Mouse (Mus musculus): ENCODE measurements around the gene Map2k4. TPM values are rescaled to one million over a fixed set of nuclear protein-coding genes. Genes with fewer than 3 reads are reported as not detected.

Gene Map2k4
- polyA plus RNA-seq, 1 experiment from 2014 or later, result 61.0 TPM

DNA sequence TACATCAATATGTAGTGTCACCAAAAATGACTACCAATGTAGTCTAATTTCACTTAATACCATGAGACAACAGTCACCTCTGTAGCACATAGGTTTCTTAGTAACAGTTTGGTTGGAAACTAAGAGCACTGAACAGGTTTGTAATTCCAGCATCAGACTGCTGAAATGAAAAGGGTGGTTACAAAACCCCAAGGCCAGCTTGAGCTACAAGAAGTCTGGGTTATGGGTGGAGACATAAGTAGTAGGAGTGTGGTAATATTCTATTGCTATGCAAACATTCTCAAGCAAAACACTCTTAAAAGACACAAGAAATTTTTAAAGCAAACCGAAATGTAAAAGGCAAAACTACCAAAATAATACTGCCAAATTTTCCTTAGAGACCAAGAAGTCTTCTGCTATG, 16.6 kb downstream of the Map2k4 start:
- H3K4me3 ChIP-seq, result no peak overlapping the region
- WGBS, result 81% methylated on average over 1 of the region's 1 CpGs
- no peak overlapping the region for H3K4me2 ChIP-seq
- no peak overlapping the region for H3K9ac ChIP-seq
- no peak for ATAC-seq (ENCODE audit: borderline replicate concordance, extremely low read depth, low FRiP score, low TSS enrichment)
- no peak overlapping the region for H3K27ac ChIP-seq
- H3K9me3 ChIP-seq, result no peaks in the 10 kb centered on the region
- no peaks in the 10 kb centered on the region for H3K27me3 ChIP-seq
- H3K36me3 ChIP-seq, result no peaks in the 10 kb centered on the region
- peaks cover 18% of the 10 kb centered on the region for H3K4me1 ChIP-seq

GRCm38 (mm10) chr11:65769990-65770389, 18.1 kb downstream of the Map2k4 start:
- Histone ChIP-seq H3K9ac (no peak overlapping the region), H3K9me3 (no peaks in the 10 kb centered on the region), H3K4me2 (no peak overlapping the region), H3K27ac (no peak overlapping the region), H3K36me3 (no peaks in the 10 kb centered on the region), H3K27me3 (no peaks in the 10 kb centered on the region), H3K4me1 (peaks cover 18% of the 10 kb centered on the region), H3K4me3 (no peak overlapping the region)
- ATAC-seq (ENCODE audit: borderline replicate concordance, extremely low read depth, low FRiP score, low TSS enrichment), result no peak
- WGBS, result 58% methylated on average over 5 of the region's 5 CpGs

DNA sequence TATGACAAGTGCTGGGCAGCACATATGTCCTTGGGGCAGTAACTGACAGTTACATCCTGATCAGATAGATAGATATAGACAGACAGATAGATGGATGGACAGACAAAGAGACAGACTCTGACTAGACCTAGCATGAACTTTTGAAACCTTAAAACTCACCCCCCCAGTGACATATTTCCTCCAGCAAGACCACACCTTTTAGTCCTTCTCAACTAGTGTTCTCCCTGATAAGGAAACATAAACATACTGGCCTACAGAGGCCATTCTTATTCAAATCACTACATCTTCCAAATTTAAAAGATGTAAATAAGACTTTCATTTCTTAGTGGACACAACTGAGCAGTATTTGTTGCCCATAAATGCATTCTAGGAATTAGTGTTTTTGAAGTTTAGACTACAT, 19.7 kb downstream of the Map2k4 start:
- H3K36me3 ChIP-seq, result no peaks in the 10 kb centered on the region
- H3K4me2 ChIP-seq, result no peak overlapping the region
- H3K27me3 ChIP-seq, result no peaks in the 10 kb centered on the region
- no peak overlapping the region for H3K27ac ChIP-seq
- peaks cover 12% of the 10 kb centered on the region; the same call in 1 of the 2 replicates for H3K4me1 ChIP-seq
- ATAC-seq (ENCODE audit: borderline replicate concordance, extremely low read depth, low FRiP score, low TSS enrichment), result no peak
- H3K9me3 ChIP-seq, result no peaks in the 10 kb centered on the region
- no peak overlapping the region for H3K9ac ChIP-seq
- no peak overlapping the region for H3K4me3 ChIP-seq

GRCm38 (mm10) chr11:65760912-65761311, 27.2 kb downstream of the Map2k4 start:
- 85% methylated on average over 2 of the region's 2 CpGs for WGBS
- no peaks in the 10 kb centered on the region for H3K9me3 ChIP-seq
- H3K27me3 ChIP-seq, result no peaks in the 10 kb centered on the region
- H3K4me1 ChIP-seq, result no peaks in the 10 kb centered on the region
- no peak overlapping the region for H3K9ac ChIP-seq
- H3K27ac ChIP-seq, result no peak overlapping the region
- no peak overlapping the region for H3K4me2 ChIP-seq
- no peak overlapping the region for H3K4me3 ChIP-seq
- H3K36me3 ChIP-seq, result no peaks in the 10 kb centered on the region
- no peak for ATAC-seq (ENCODE audit: borderline replicate concordance, extremely low read depth, low FRiP score, low TSS enrichment)

DNA sequence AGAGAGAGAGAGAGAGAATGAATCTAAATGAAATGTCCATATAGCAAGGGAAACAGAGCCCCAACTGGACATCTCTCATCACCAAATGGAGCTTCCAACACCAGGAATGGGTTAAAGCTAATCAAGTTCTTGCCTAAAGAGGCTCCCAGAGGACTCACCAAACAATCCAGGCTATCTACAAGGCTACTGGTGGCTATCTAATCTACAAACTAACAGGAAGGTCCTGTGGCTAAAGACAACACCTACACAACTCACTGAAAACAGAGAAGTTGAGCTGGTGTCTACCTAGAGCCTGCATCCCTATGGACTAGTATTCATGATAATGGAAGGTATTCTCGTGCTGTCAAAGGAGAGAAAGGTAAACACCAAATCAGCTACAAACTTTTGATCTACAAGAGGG, 28.7 kb downstream of the Map2k4 start:
- Histone ChIP-seq H3K27ac (no peak overlapping the region), H3K4me1 (no peaks in the 10 kb centered on the region), H3K9me3 (no peaks in the 10 kb centered on the region), H3K4me2 (no peak overlapping the region), H3K4me3 (no peak overlapping the region), H3K27me3 (no peaks in the 10 kb centered on the region), H3K36me3 (peaks cover 3% of the 10 kb centered on the region; the same call in 1 of the 2 replicates), H3K9ac (no peak overlapping the region)
- ATAC-seq (ENCODE audit: borderline replicate concordance, extremely low read depth, low FRiP score, low TSS enrichment), result no peak
- WGBS, result 91% methylated on average over 1 of the region's 1 CpGs

DNA sequence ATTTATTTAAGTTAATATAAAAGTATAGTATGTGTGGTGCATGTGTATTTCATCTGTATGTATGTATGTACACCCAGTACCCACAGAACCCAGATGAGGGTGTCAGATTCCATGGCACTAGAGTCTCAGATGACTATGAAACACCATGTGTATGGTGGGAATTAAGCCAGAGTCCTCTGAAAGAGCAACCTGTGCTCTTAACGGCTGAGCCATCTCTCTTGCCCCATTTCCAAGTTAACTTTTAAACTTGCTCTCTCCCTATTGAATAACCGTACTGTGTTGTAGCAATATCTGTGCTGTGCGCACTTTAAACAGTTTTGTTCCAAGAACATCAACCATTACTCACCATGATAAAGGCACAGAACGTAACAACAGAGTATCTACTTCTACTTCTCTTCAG, 33.9 kb downstream of the Map2k4 start:
- H3K4me2 ChIP-seq, result no peak overlapping the region
- H3K27ac ChIP-seq, result no peak overlapping the region
- H3K9ac ChIP-seq, result no peak overlapping the region
- WGBS, result 82% methylated on average over 4 of the region's 4 CpGs
- no peaks in the 10 kb centered on the region for H3K27me3 ChIP-seq
- no peaks in the 10 kb centered on the region for H3K4me1 ChIP-seq
- no peaks in the 10 kb centered on the region for H3K9me3 ChIP-seq
- no peak for ATAC-seq (ENCODE audit: borderline replicate concordance, extremely low read depth, low FRiP score, low TSS enrichment)
- H3K36me3 ChIP-seq, result peaks cover 10% of the 10 kb centered on the region; the same call in 1 of the 2 replicates
- H3K4me3 ChIP-seq, result no peak overlapping the region

DNA sequence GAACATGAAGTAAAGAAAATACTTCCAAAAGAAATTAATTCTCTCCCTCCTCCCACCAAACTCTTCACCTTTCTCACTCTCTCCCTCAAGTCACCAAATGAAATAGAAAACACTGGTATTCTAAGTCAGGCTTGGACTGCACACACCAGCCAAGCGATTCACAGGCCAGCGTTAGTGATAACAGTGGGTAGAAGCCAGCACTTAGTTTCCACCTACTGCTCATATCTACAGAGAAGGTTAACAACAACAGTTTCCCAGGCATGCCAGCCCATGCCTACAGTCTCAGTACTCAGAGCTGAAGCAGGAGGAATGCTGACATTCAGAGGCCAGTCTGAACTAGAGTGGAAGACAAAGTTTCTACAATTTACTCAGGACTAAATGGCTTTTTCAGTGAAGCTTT, 34.5 kb downstream of the Map2k4 start:
- H3K27me3 ChIP-seq, result no peaks in the 10 kb centered on the region
- no peaks in the 10 kb centered on the region for H3K9me3 ChIP-seq
- no peak for ATAC-seq (ENCODE audit: borderline replicate concordance, extremely low read depth, low FRiP score, low TSS enrichment)
- WGBS, result 88% methylated on average over 2 of the region's 2 CpGs
- H3K36me3 ChIP-seq, result peaks cover 10% of the 10 kb centered on the region; the same call in 1 of the 2 replicates
- no peak overlapping the region for H3K4me3 ChIP-seq
- no peak overlapping the region for H3K27ac ChIP-seq
- H3K9ac ChIP-seq, result no peak overlapping the region
- no peak overlapping the region for H3K4me2 ChIP-seq
- H3K4me1 ChIP-seq, result no peaks in the 10 kb centered on the region

GRCm38 (mm10) chr11:65750546-65750945, 37.6 kb downstream of the Map2k4 start:
- ATAC-seq (ENCODE audit: borderline replicate concordance, extremely low read depth, low FRiP score, low TSS enrichment), result no peak
- H3K36me3 ChIP-seq, result peaks cover 10% of the 10 kb centered on the region; the same call in 1 of the 2 replicates
- 76% methylated on average over 3 of the region's 3 CpGs for WGBS

GRCm38 (mm10) chr11:65747433-65747832, 40.7 kb downstream of the Map2k4 start:
- no peak for ATAC-seq (ENCODE audit: borderline replicate concordance, extremely low read depth, low FRiP score, low TSS enrichment)
- peaks cover 5% of the 10 kb centered on the region for H3K4me1 ChIP-seq
- no peak overlapping the region for H3K4me3 ChIP-seq
- no peak overlapping the region for H3K27ac ChIP-seq
- H3K27me3 ChIP-seq, result no peaks in the 10 kb centered on the region
- no peak overlapping the region for H3K9ac ChIP-seq
- H3K9me3 ChIP-seq, result no peaks in the 10 kb centered on the region
- no peaks in the 10 kb centered on the region for H3K36me3 ChIP-seq
- H3K4me2 ChIP-seq, result no peak overlapping the region

More at GRCm38 (mm10) chr11:65750546-65750945, 37.6 kb downstream of the Map2k4 start:
- Histone ChIP-seq H3K27me3 (no peaks in the 10 kb centered on the region), H3K27ac (no peak overlapping the region), H3K9me3 (no peaks in the 10 kb centered on the region), H3K4me3 (no peak overlapping the region), H3K4me1 (peaks cover 5% of the 10 kb centered on the region), H3K9ac (no peak overlapping the region), H3K4me2 (no peak overlapping the region)

DNA sequence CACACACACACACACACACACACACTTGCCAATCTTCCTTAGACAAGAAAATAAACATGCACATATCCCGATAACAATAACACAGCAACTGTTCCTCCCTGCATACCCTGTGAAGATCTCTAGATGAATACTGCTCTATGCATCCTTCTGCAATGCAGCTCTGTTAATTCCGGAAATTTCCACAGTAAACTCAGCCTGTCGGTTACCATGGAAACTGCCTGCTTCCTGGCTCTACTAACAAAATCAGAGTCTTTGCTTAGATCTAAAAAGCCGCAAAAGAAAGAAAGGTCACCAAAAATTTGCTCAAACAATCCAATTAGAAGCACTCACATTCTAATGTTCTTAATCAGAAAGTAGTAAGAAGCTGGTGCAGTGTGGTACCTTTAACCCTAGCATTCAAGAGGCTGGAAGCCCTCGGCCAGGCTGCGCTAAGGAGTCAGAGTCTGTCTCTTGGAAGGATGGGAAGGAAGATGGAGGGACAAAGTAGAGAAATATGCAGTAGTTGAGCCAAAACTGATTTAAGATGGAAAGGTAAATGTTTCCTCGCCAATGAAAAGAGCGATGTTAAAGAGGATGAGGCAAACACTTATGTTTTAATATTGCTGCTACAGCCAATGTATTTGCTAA, 42.3 kb downstream of the Map2k4 start:
- H3K36me3 ChIP-seq, result no peaks in the 10 kb centered on the region
- ATAC-seq (ENCODE audit: borderline replicate concordance, extremely low read depth, low FRiP score, low TSS enrichment), result no peak
- no peak overlapping the region for H3K4me3 ChIP-seq
- H3K9ac ChIP-seq, result no peak overlapping the region
- no peaks in the 10 kb centered on the region for H3K9me3 ChIP-seq
- peaks cover 5% of the 10 kb centered on the region for H3K4me1 ChIP-seq
- H3K27me3 ChIP-seq, result no peaks in the 10 kb centered on the region
- H3K27ac ChIP-seq, result no peak overlapping the region
- H3K4me2 ChIP-seq, result no peak overlapping the region
- 53% methylated on average over 8 of the region's 8 CpGs for WGBS

DNA sequence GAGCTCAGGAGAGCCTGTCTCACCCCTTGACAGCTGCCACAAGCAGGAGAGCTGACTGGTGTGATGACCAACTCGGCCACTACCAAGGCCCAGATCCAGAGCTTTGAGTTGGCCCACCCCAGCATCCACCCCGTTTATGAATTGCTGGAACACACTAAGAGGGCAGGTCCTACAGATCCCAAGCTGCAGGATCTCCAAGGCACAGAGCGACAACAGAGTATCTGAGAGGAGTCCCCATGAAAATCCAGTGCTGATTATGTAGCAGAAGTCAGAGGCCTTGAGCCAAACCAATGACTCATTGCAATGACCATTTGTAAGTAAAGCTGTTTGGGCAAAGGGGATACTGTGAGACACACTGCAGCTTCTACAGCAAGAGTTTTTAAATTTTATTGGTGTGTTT, 44.2 kb downstream of the Map2k4 start:
- peaks cover 5% of the 10 kb centered on the region for H3K4me1 ChIP-seq
- no peak for ATAC-seq (ENCODE audit: borderline replicate concordance, extremely low read depth, low FRiP score, low TSS enrichment)
- H3K27me3 ChIP-seq, result no peaks in the 10 kb centered on the region
- H3K36me3 ChIP-seq, result no peaks in the 10 kb centered on the region
- H3K4me3 ChIP-seq, result no peak overlapping the region
- 86% methylated on average over 3 of the region's 3 CpGs for WGBS
- no peaks in the 10 kb centered on the region for H3K9me3 ChIP-seq
- no peak overlapping the region for H3K27ac ChIP-seq
- no peak overlapping the region for H3K9ac ChIP-seq
- H3K4me2 ChIP-seq, result no peak overlapping the region

- Histone ChIP-seq H3K4me2 (no peak overlapping the region), H3K9ac (no peak overlapping the region), H3K27me3 (no peaks in the 10 kb centered on the region), H3K4me3 (no peak overlapping the region), H3K9me3 (no peaks in the 10 kb centered on the region), H3K4me1 (peaks cover 6% of the 10 kb centered on the region), H3K36me3 (no peaks in the 10 kb centered on the region), H3K27ac (no peak overlapping the region)
- WGBS, result 74% methylated on average over 5 of the region's 5 CpGs
- ATAC-seq (ENCODE audit: borderline replicate concordance, extremely low read depth, low FRiP score, low TSS enrichment), result no peak
Observed at GRCm38 (mm10) chr11:65740811-65741210, 47.3 kb downstream of the Map2k4 start.

DNA sequence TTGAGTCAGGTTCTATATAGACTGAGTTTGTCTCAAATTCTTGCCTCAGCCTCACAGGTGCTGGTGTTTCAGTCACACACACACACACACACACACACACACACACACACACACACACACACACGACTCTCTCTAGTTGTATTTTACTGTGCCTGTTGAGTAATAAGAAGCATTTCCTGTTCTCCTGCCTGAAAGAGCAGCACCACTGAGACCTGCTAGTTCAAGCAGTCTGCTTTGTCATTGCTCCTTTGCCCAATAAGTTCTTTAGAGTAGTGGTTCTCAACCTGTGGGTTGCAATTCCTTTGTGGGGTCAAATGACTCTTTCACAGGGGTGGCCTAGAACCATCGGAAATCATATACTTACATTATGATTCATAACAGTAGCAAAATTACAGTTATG, 47.7 kb downstream of the Map2k4 start:
- H3K4me1 ChIP-seq, result peaks cover 6% of the 10 kb centered on the region; the same call in 1 of the 2 replicates
- no peaks in the 10 kb centered on the region for H3K9me3 ChIP-seq
- 52% methylated on average over 2 of the region's 2 CpGs for WGBS
- no peak for ATAC-seq (ENCODE audit: borderline replicate concordance, extremely low read depth, low FRiP score, low TSS enrichment)
- no peaks in the 10 kb centered on the region for H3K36me3 ChIP-seq
- no peak overlapping the region for H3K27ac ChIP-seq
- H3K9ac ChIP-seq, result no peak overlapping the region
- H3K4me3 ChIP-seq, result no peak overlapping the region
- H3K27me3 ChIP-seq, result no peaks in the 10 kb centered on the region
- H3K4me2 ChIP-seq, result no peak overlapping the region
